ENCODE assay signal across 8 mouse cellular contexts in the genomic region with DNA sequence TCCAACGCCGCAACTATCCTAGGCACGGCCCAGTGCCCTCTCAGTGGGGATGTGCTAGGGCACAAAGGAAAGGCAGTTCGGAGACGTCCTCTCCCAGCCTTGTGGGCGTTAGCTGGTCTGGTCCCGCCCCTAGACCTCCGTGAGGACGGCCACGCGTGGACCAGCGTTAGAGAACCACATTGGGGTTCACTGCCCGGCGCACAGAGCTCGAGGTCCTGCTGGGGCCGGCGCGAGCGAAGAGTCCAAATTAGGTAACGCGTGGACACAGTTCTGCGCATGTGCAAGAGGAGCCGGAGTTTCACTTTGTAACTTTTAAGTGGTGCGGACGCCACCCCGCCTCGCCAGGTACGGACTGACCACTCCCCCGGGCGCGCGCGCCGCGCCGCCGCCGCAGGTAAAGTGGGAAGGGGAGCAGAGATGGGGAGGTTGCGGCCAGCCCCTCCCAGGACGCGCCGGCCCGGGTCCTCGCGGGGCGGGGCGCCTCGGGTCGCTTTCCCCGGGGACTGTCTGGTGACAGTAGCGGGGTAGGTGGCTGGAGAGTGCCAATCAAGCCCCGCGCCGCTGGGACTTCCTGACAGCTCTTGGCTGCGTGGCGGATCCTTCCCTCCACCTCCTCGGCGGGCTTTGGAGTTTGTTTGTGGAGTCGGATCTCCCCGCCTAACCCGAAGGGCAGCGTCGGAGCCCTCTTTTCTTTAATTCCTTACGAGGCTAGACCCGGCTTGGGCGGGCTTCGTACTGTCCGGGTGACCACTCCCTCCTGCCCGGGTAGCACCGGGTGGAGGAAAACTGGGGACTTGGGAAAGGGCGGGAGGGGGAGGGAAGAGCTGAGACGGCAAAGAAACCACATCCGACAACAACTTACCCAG. TPM values are rescaled to one million over a fixed set of nuclear protein-coding genes. Genes with fewer than 3 reads are reported as not detected.
A peak's percentile ranks its signal among the peaks of the same experiment; 100 is the strongest.
DNase-seq lines count a peak whose midpoint lies in the region; ATAC-seq and TF ChIP-seq lines count a peak whose summit lies in the region.

A gene (plus strand): TSS at position 179 of the 866 bp plus-strand sequence.

- H3K27me3 ChIP-seq in MEL (ENCODE audit: control insufficient read depth in 1 of 2, insufficient read depth in 2 of 2, low read length in 2 of 2): no peaks in the 10 kb centered on the region
- peaks cover 38% of the 10 kb centered on the region for H3K27me3 ChIP-seq in hindbrain, embryonic 11.5 days (ENCODE audit: control insufficient read depth, insufficient read depth, low read length)

- peak; percentile 75 for ATAC-seq in hindbrain, embryonic 11.5 days (ENCODE audit: low FRiP score)

- peak within 1 kb of the TSS; percentile 59 to 91 for H3K4me3 ChIP-seq in MEL (ENCODE audit: control insufficient read depth in 1 of 2, insufficient read depth in 1 of 2, low read depth in 2 of 2, low read length in 2 of 2)
- H3K4me3 ChIP-seq in hindbrain, embryonic 11.5 days (ENCODE audit: low read depth, low read length): peak within 1 kb of the TSS; percentile 56

- peak; percentile 78 for DNase-seq in MEL (ENCODE audit: low read depth, low spot score)
- DNase-seq in cerebellum, adult 8-10 months: peak; percentile 11
- DNase-seq in frontal cortex, adult 2 months (ENCODE audit: extremely low spot score in 1 of 2, low spot score in 1 of 2): peak in 1 of 2 experiments; percentile 42
- peak; percentile 78 for DNase-seq in hindbrain, embryonic 11.5 days (ENCODE audit: low spot score)
- peak; percentile 26 to 46 for DNase-seq in layer of hippocampus, postnatal 10 days (ENCODE audit: low spot score in 2 of 2)
- peak; percentile 93 for DNase-seq in lung, postnatal 36 days
- DNase-seq in retina, embryonic 14.5 days (ENCODE audit: low spot score): peak; percentile 71
- DNase-seq in urinary bladder, adult 2 months (ENCODE audit: low spot score): peak; percentile 79

- peaks cover 0 to 4% of the 10 kb centered on the region in 2 experiments; a peak in 1 of 4 replicates for H3K36me3 ChIP-seq in MEL (ENCODE audit: control insufficient read depth in 1 of 2, insufficient read depth in 2 of 2, low read length in 2 of 2)
- H3K36me3 ChIP-seq in hindbrain, embryonic 11.5 days (ENCODE audit: control insufficient read depth, insufficient read depth, low read length): no peaks in the 10 kb centered on the region

- no peak; a peak in 2 of 4 replicates for TF ChIP-seq POLR2A in MEL (IDR thresholded peaks at IDR 0.05; ENCODE audit: control insufficient read depth in 1 of 2, insufficient read depth in 1 of 2, low read depth in 1 of 2, low read length in 2 of 2, poor library complexity in 1 of 2)

- WGBS in hindbrain, embryonic 11.5 days: under 1% methylated on average over 68 of the region's 73 CpGs

- H3K9ac ChIP-seq in MEL (ENCODE audit: control insufficient read depth, low read depth, low read length, poor library complexity, severe bottlenecking): peak within 1 kb of the TSS; percentile 88
- peak within 1 kb of the TSS; percentile 60 for H3K9ac ChIP-seq in hindbrain, embryonic 11.5 days (ENCODE audit: low read depth, low read length)

- H3K27ac ChIP-seq in MEL (ENCODE audit: control insufficient read depth, low read depth, low read length): peak within 1 kb of the TSS; percentile 64
- H3K27ac ChIP-seq in hindbrain, embryonic 11.5 days (ENCODE audit: low read depth, low read length): no peak within 1 kb of the TSS

- peaks cover 5% of the 10 kb centered on the region; the same call in 1 of the 2 replicates for H3K79me2 ChIP-seq in MEL (ENCODE audit: control insufficient read depth, insufficient read depth, low read length, poor library complexity)

- H3K9me3 ChIP-seq in MEL (replicated peaks; ENCODE audit: insufficient read depth, low read length): no peaks in the 10 kb centered on the region
- H3K9me3 ChIP-seq in hindbrain, embryonic 11.5 days (ENCODE audit: control insufficient read depth, low read length): no peaks in the 10 kb centered on the region

- no peak for TF ChIP-seq RAD21 in MEL (IDR thresholded peaks at IDR 0.05; ENCODE audit: low read depth, low read length)

- H3K4me1 ChIP-seq in MEL (ENCODE audit: control insufficient read depth in 1 of 2, insufficient read depth in 2 of 2, low read length in 2 of 2): peaks cover 3 to 18% of the 10 kb centered on the region in 2 experiments
- H3K4me1 ChIP-seq in hindbrain, embryonic 11.5 days (replicated peaks; ENCODE audit: control insufficient read depth, insufficient read depth, low read length): 0 out of 2 replicates have a peak, but pooled peaks cover 4% of the 10 kb centered on the region

- no peak for TF ChIP-seq CTCF in MEL (IDR thresholded peaks at IDR 0.05 in 2 of 3, conservative IDR thresholded peaks at IDR 0.05 in 1 of 3; ENCODE audit: control insufficient read depth in 1 of 3, insufficient read depth in 1 of 3, low read depth in 2 of 3, low read length in 3 of 3, poor library complexity in 1 of 3, severe bottlenecking in 1 of 3)

- H3K4me2 ChIP-seq in hindbrain, embryonic 11.5 days (replicated peaks; ENCODE audit: low read depth, low read length): peak within 1 kb of the TSS; percentile 84

- peak in 1 of 2 experiments; percentile 34; a peak in 1 of 4 replicates for TF ChIP-seq EP300 in MEL (IDR thresholded peaks at IDR 0.05; ENCODE audit: low read depth in 1 of 2, low read length in 2 of 2)

TF ChIP-seq in MEL, 35 proteins besides CTCF, POLR2A, EP300 and RAD21:
- no peak for TF ChIP-seq MXI1 (IDR thresholded peaks at IDR 0.05; ENCODE audit: low read depth, low read length)
- no peak for TF ChIP-seq USF2 (IDR thresholded peaks at IDR 0.05; ENCODE audit: borderline replicate concordance in 1 of 2, insufficient read depth in 1 of 2, low read depth in 1 of 2, low read length in 2 of 2)
- no peak for TF ChIP-seq ZNF384 (IDR thresholded peaks at IDR 0.05; ENCODE audit: low read depth, low read length)
- no peak for TF ChIP-seq MAFK (IDR thresholded peaks at IDR 0.05; ENCODE audit: borderline replicate concordance, low read depth, low read length)
- TF ChIP-seq MEF2A (IDR thresholded peaks at IDR 0.05; ENCODE audit: extremely low read depth, insufficient replicate concordance, low read depth, low read length, poor library complexity, severe bottlenecking): no peak
- TF ChIP-seq UBTF (IDR thresholded peaks at IDR 0.05; ENCODE audit: borderline replicate concordance, insufficient read depth, low read depth, low read length): 0 out of 2 replicates have a peak, but pooled peaks have one; percentile 64
- no peak for TF ChIP-seq ZKSCAN1 (IDR thresholded peaks at IDR 0.05; ENCODE audit: low read depth, low read length)
- TF ChIP-seq ZMIZ1 (IDR thresholded peaks at IDR 0.05; ENCODE audit: low read depth, low read length): peak; percentile 36; the same call in 1 of the 2 replicates
- TF ChIP-seq E2F4 (IDR thresholded peaks at IDR 0.05; ENCODE audit: borderline replicate concordance, low read depth, low read length): no peak
- peak; percentile 78 for TF ChIP-seq NRF1 (IDR thresholded peaks at IDR 0.05; ENCODE audit: insufficient read depth, low read depth, low read length, poor library complexity, severe bottlenecking)
- TF ChIP-seq MAZ (IDR thresholded peaks at IDR 0.05; ENCODE audit: low read depth, low read length): 0 out of 2 replicates have a peak, but pooled peaks have one; percentile 36
- TF ChIP-seq NELFE (IDR thresholded peaks at IDR 0.05; ENCODE audit: low read depth, low read length): peak; percentile 48
- no peak for TF ChIP-seq POLR2AphosphoS2 (IDR thresholded peaks at IDR 0.05; ENCODE audit: low read length)
- TF ChIP-seq HCFC1 (IDR thresholded peaks at IDR 0.05; ENCODE audit: low read depth, low read length): 0 out of 2 replicates have a peak, but pooled peaks have one; percentile 40
- no peak for TF ChIP-seq ZC3H11A (IDR thresholded peaks at IDR 0.05; ENCODE audit: low read depth, low read length)
- TF ChIP-seq ETS1 (IDR thresholded peaks at IDR 0.05; ENCODE audit: low read depth, low read length): peak; percentile 50; the same call in 1 of the 2 replicates
- TF ChIP-seq MYC (IDR thresholded peaks at IDR 0.05; ENCODE audit: low read depth, low read length): no peak
- peak; percentile 78 for TF ChIP-seq SIN3A (IDR thresholded peaks at IDR 0.05; ENCODE audit: low read length)
- no peak for TF ChIP-seq SMC3 (IDR thresholded peaks at IDR 0.05; ENCODE audit: low read depth, low read length)

RNA-seq across cellular contexts. Expression of the gene that starts here (rescaled TPM):
- 7.5 and 7.7 TPM in 2 replicates for total RNA-seq in MEL (2012; rRNA removed)
- polyA plus RNA-seq in MEL (2012; ENCODE audit: insufficient read depth in 1 of 2, insufficient read length in 2 of 2, low read depth in 1 of 2, low replicate concordance in 2 of 2, missing spikeins in 1 of 2): 10 to 100 TPM in 1 of 2 experiments, not detected in 1; 12.8 TPM
- polyA plus RNA-seq in frontal cortex, adult 2 months (2012; rRNA removed): 29.6 and 30.2 TPM in 2 replicates
- 3.0 and 3.4 TPM in 2 replicates for polyA plus RNA-seq in hindbrain, embryonic 11.5 days (2014; fragmentation: Nextera tagmentation; extraction: Ambion mirVana)
- 1 to 10 TPM; 3.7 to 3.8 TPM for total RNA-seq in layer of hippocampus, postnatal 10 days (2021)
- polyA plus RNA-seq in urinary bladder, adult 2 months (2012; rRNA removed): 72.8 and 80.0 TPM in 2 replicates
